Mouse (Mus musculus) cerebellum, adult 2 months (tissue): ENCODE data around the gene Cd276.

Experiments
- CTCF ChIP-seq: fragments of 200-500 bp; IDR thresholded peaks from 2 replicates; pipeline ENCODE4 v1.5.1; 2011; ENCODE audit warnings: low read depth, mild to moderate bottlenecking, control low read depth, low read length, moderate library complexity, borderline replicate concordance; ENCODE audit not compliant: insufficient read depth
- POLR2A ChIP-seq: fragments of 200-500 bp; IDR thresholded peaks from 2 replicates; pipeline ENCODE4 v1.6.1; 2011; ENCODE audit warnings: low read length, control low read depth, borderline replicate concordance; ENCODE audit not compliant: insufficient read depth

DNA sequence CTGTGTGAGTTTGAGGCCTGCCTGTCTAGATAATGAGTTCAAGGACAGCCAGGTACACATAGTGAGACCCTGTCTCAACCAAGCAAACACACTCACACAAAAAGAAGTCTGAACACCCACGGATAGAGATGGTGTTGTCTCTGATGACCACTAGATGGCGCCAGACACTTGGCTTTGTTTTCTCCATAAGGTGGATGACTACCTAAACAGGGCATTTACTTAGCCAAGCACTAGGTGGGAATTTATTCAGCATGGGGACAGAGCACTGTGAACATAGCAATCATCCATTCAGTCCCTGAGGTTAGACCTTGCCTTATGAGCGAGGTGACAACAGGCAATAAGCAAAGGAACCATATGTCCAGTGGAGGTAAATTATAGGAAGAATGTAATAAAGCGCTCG is 15.4 kb downstream of the Cd276 start:
- peak; percentile 83; the same call in 1 of the 2 replicates for TF ChIP-seq CTCF
- TF ChIP-seq POLR2A, result no peak
